Mouse (Mus musculus) liver, embryonic 12.5 days (tissue): Measurements from ENCODE around the gene Btbd9. TPM values are rescaled to one million over a fixed set of nuclear protein-coding genes. Genes with fewer than 3 reads are reported as not detected.

Experiments used
- ATAC-seq: fragments of 200-750 bp; cut with Nextera tagmentation; 2 replicates; pipeline ENCODE4 v1.8.0; 2017; ENCODE audit warnings: moderate number of reproducible peaks, mild to moderate bottlenecking, moderate library complexity
- H3K27ac ChIP-seq: fragments of 300-500 bp; sonication (generic); 2 replicates; pipeline ENCODE4 v1.5.1; 2016; ENCODE audit warnings: mild to moderate bottlenecking
- H3K27me3 ChIP-seq: fragments of 300-500 bp; sonication (generic); replicated peaks from 2 replicates; pipeline ENCODE4 v1.6.1; 2016; ENCODE audit warnings: mild to moderate bottlenecking, moderate library complexity
- H3K36me3 ChIP-seq: fragments of 300-500 bp; sonication (generic); 2 replicates; pipeline ENCODE4 v1.6.1; 2016; ENCODE audit warnings: mild to moderate bottlenecking, moderate library complexity
- H3K4me1 ChIP-seq: fragments of 300-500 bp; sonication (generic); 2 replicates; pipeline ENCODE4 v1.6.1; 2016
- H3K4me2 ChIP-seq: fragments of 300-500 bp; sonication (generic); 2 replicates; pipeline ENCODE4 v1.6.1; 2016; ENCODE audit warnings: mild to moderate bottlenecking, moderate library complexity
- H3K4me3 ChIP-seq: fragments of 300-500 bp; sonication (generic); 2 replicates; pipeline ENCODE4 v1.5.1; 2016; ENCODE audit warnings: mild to moderate bottlenecking, moderate library complexity
- H3K9ac ChIP-seq: fragments of 300-500 bp; sonication (generic); 2 replicates; pipeline ENCODE4 v1.6.1; 2016; ENCODE audit warnings: mild to moderate bottlenecking, moderate library complexity
- H3K9me3 ChIP-seq: fragments of 300-500 bp; sonication (generic); replicated peaks from 2 replicates; pipeline ENCODE4 v1.6.1; 2016; ENCODE audit warnings: mild to moderate bottlenecking, moderate library complexity
- WGBS: fragments of 180-500 bp; shearing (Covaris S2); methylation state at CpG from one replicate; pipeline ENCODE4 v1.1.7; 2016; ENCODE audit not compliant: insufficient replicate concordance; 5-methylcytosine and 5-hydroxymethylcytosine counted together
- polyA plus RNA-seq: library from polyadenylated mRNA; unstranded; fragments of >200 nt; fragmentation: Nextera tagmentation; extraction: Ambion mirVana; gene quantifications from 2 replicates; pipeline ENCODE4 v1.2.1, GENCODE M21; 2016

The Btbd9 gene
- polyA plus RNA-seq, 1 experiment from 2014 or later, result 21.6 TPM

GRCm38 (mm10) chr17:30430961-30431640 lies 145.2 kb downstream of the Btbd9 start:
- Histone ChIP-seq H3K4me3 (no peak overlapping the region), H3K27me3 (no peaks in the 10 kb centered on the region), H3K9me3 (no peaks in the 10 kb centered on the region), H3K36me3 (no peaks in the 10 kb centered on the region), H3K9ac (no peak overlapping the region), H3K27ac (no peak overlapping the region), H3K4me2 (no peak overlapping the region), H3K4me1 (peaks cover 6% of the 10 kb centered on the region)
- 76% methylated on average over 10 of the region's 10 CpGs for WGBS
- ATAC-seq, result no peak

GRCm38 (mm10) chr17:30428661-30429060 lies 147.6 kb downstream of the Btbd9 start:
- WGBS, result 81% methylated on average over 9 of the region's 9 CpGs
- H3K9me3 ChIP-seq, result no peaks in the 10 kb centered on the region
- peaks cover 3% of the 10 kb centered on the region; the same call in 1 of the 2 replicates for H3K4me1 ChIP-seq
- no peak overlapping the region for H3K4me2 ChIP-seq
- ATAC-seq, result no peak
- no peak overlapping the region for H3K9ac ChIP-seq
- no peaks in the 10 kb centered on the region for H3K27me3 ChIP-seq
- H3K4me3 ChIP-seq, result no peak overlapping the region
- H3K36me3 ChIP-seq, result no peaks in the 10 kb centered on the region
- no peak overlapping the region for H3K27ac ChIP-seq

DNA sequence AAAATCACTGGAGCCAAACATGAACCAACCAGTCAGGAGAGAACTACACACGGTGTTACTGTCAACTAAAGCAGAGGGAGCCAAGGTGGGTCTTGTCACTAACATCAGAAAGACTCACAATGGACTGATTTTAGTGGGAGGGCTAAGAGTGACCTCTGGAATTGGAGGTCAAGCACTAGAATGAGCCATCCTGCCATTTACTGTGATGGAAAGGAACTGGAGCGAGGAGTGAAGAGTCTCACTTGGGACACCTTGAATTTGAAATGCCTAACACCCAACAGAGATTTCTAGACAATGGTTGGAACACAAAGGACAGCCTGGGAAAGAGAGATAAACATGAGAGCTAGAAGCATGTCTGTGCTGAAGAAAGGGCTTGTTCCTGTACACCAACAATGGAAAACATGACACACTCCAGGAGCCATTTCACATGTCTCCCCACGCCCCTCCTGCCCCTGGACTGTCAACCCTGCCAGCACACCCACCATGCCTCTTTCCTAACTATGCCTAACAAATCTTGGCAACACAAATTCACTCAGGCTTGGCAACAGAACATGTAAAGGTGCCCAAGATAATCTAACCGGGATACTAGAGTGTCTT lies 152.9 kb downstream of the Btbd9 start:
- no peaks in the 10 kb centered on the region for H3K36me3 ChIP-seq
- no peaks in the 10 kb centered on the region for H3K9me3 ChIP-seq
- no peak overlapping the region for H3K27ac ChIP-seq
- 67% methylated on average over 4 of the region's 4 CpGs for WGBS
- no peak overlapping the region for H3K4me2 ChIP-seq
- no peak overlapping the region for H3K4me3 ChIP-seq
- no peaks in the 10 kb centered on the region for H3K27me3 ChIP-seq
- H3K4me1 ChIP-seq, result no peaks in the 10 kb centered on the region
- ATAC-seq, result no peak
- no peak overlapping the region for H3K9ac ChIP-seq

DNA sequence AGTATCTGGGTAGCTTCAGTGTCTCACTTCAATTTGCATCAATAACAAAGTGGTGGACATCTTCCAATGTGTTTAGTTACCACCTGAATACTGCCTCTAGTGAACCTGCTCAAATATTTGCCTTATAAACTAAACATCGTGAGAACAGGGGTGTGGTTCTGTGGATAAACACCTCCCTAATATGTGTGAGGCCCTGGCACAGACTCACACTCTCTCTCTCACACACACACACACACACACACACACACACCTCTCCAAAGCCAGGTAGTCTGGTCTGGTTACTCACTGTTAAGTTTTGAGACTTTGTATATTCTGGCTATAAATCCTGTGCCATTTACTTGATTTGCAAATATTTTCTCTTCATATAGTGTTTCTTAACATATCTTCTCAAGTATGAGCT lies 154.0 kb downstream of the Btbd9 start:
- no peaks in the 10 kb centered on the region for H3K4me1 ChIP-seq
- no peak overlapping the region for H3K27ac ChIP-seq
- no peak overlapping the region for H3K4me2 ChIP-seq
- no peak overlapping the region for H3K4me3 ChIP-seq
- H3K36me3 ChIP-seq, result no peaks in the 10 kb centered on the region
- H3K9me3 ChIP-seq, result no peaks in the 10 kb centered on the region
- no peak overlapping the region for H3K9ac ChIP-seq
- ATAC-seq, result no peak
- no peaks in the 10 kb centered on the region for H3K27me3 ChIP-seq
- 52% methylated on average over 1 of the region's 1 CpGs for WGBS

DNA sequence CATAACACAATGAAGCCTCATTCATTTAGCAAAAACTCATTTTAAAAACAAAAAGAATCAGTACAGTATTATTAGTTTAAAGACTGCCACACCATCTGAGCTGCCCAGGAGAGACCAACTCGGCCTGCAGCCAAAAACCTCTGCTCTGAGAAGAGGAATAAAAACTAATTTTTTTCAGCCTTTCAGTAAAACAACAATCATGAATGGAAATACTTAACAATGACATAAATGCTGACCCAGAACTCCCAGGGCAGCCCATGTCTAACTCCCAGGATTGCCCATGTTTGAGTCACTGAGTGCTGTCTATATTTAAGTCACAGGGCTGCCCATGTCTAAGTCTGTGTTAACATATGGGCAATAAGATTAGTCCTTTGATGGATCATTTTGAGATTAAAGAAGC lies 155.0 kb downstream of the Btbd9 start:
- no peaks in the 10 kb centered on the region for H3K4me1 ChIP-seq
- WGBS, result 77% methylated on average over 1 of the region's 1 CpGs
- H3K9me3 ChIP-seq, result no peaks in the 10 kb centered on the region
- no peak overlapping the region for H3K9ac ChIP-seq
- H3K27ac ChIP-seq, result no peak overlapping the region
- no peak overlapping the region for H3K4me2 ChIP-seq
- H3K4me3 ChIP-seq, result no peak overlapping the region
- ATAC-seq, result no peak
- no peaks in the 10 kb centered on the region for H3K27me3 ChIP-seq
- no peaks in the 10 kb centered on the region for H3K36me3 ChIP-seq

- Histone ChIP-seq H3K27me3 (no peaks in the 10 kb centered on the region), H3K9ac (no peak overlapping the region), H3K4me3 (no peak overlapping the region), H3K4me1 (no peaks in the 10 kb centered on the region), H3K36me3 (no peaks in the 10 kb centered on the region), H3K4me2 (no peak overlapping the region), H3K9me3 (no peaks in the 10 kb centered on the region), H3K27ac (no peak overlapping the region)
- no peak for ATAC-seq
- WGBS, result 72% methylated on average over 7 of the region's 7 CpGs
Observed at GRCm38 (mm10) chr17:30419494-30419893, 156.8 kb downstream of the Btbd9 start.

DNA sequence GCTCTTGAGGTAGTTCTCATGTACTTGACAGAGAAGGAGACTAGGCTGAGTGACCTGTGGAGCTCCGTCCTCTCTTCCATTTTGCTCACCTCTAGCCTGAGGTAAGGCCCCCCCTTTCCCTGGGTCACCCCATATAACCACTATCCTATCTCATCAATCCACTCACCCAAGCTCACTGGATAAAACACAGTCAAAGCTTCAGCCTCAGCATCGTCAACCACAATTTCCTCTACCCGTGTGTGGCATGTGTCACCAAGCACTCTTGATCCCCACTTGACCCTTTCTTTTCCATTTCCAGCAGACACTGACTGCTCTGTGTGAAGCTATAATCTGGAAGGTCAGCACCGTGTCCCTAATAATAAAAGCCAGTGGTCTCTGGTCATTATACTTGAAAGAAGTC lies 157.8 kb downstream of the Btbd9 start:
- Histone ChIP-seq H3K4me2 (no peak overlapping the region), H3K27me3 (no peaks in the 10 kb centered on the region), H3K9ac (no peak overlapping the region), H3K4me3 (no peak overlapping the region), H3K36me3 (no peaks in the 10 kb centered on the region), H3K27ac (no peak overlapping the region), H3K4me1 (no peaks in the 10 kb centered on the region), H3K9me3 (no peaks in the 10 kb centered on the region)
- no peak for ATAC-seq
- 33% methylated on average over 4 of the region's 4 CpGs for WGBS

DNA sequence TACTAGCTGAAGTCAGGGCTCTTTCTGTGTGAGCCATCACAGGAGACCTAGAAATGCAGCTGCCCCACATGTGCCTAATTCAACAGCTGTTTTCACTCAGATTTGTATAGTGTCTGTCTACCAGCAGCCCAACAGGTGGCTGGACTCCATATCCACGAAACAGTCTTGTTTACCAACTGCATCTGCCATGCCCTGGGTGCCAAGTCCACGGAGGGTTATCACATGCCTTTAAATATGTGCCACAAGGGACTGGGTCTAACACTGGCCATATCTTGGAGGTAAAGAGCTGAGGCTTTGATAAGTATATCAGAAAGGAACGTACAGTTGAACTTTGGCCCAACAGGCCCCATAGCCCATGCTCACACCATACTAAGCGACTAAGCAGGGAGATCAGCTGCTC lies 159.2 kb downstream of the Btbd9 start:
- WGBS, result 60% methylated on average over 4 of the region's 4 CpGs
- ATAC-seq, result no peak
- Histone ChIP-seq H3K9ac (no peak overlapping the region), H3K4me2 (no peak overlapping the region), H3K9me3 (no peaks in the 10 kb centered on the region), H3K4me3 (no peak overlapping the region), H3K27ac (no peak overlapping the region), H3K36me3 (no peaks in the 10 kb centered on the region), H3K27me3 (no peaks in the 10 kb centered on the region), H3K4me1 (no peaks in the 10 kb centered on the region)

- Histone ChIP-seq H3K9ac (no peak overlapping the region), H3K4me3 (no peak overlapping the region), H3K9me3 (no peaks in the 10 kb centered on the region), H3K4me2 (no peak overlapping the region), H3K27me3 (0 out of 2 replicates have a peak, but pooled peaks cover 3% of the 10 kb centered on the region), H3K27ac (no peak overlapping the region), H3K36me3 (no peaks in the 10 kb centered on the region), H3K4me1 (no peaks in the 10 kb centered on the region)
- ATAC-seq, result no peak
- WGBS, result 61% methylated on average over 3 of the region's 3 CpGs
Observed at GRCm38 (mm10) chr17:30415693-30416092, 160.6 kb downstream of the Btbd9 start.

DNA sequence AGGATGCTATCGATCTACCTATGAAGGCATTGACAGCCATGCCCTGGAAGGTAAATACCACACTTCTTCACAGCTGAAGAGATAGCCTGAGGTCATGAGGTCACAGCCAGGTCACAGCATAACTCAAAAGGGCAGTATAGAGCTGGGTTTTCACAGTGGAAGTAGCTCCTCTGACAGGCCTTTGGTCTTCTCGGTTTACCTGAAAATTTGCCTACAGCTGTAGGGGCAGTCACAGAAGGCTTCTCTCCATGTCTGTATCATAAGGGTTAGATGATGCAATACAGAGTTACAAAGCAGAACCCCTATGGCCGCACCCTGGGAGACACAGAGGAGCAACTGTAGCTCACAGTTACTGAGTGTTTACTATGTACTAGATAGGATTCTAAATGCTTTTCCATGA lies 163.3 kb downstream of the Btbd9 start:
- Histone ChIP-seq H3K9me3 (no peaks in the 10 kb centered on the region), H3K4me1 (no peaks in the 10 kb centered on the region), H3K27me3 (0 out of 2 replicates have a peak, but pooled peaks cover 3% of the 10 kb centered on the region), H3K9ac (no peak overlapping the region), H3K4me3 (no peak overlapping the region), H3K4me2 (no peak overlapping the region), H3K36me3 (no peaks in the 10 kb centered on the region), H3K27ac (no peak overlapping the region)
- ATAC-seq, result no peak
- 58% methylated on average over 3 of the region's 3 CpGs for WGBS

DNA sequence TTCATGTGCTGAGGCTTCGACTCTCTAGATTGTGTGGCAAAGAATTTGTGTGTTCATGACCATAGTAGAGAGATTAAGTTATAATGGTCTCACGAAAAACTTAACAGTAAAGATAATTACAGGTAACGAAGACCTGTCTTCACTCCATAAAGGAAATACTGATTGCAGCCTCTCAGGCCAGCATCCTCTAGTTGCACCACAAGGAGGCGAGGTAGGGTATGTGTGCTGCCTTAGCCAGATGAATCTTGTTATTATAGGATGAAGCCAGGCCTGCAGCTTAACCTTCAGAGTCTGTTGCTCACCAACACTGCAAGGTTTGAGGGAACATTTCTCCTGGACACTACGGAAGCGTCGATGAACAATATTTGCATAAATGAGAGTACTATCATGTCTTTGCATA lies 170.3 kb downstream of the Btbd9 start:
- Histone ChIP-seq H3K9me3 (0 out of 2 replicates have a peak, but pooled peaks cover 3% of the 10 kb centered on the region), H3K4me2 (no peak overlapping the region), H3K27ac (no peak overlapping the region), H3K27me3 (no peaks in the 10 kb centered on the region), H3K9ac (no peak overlapping the region), H3K4me3 (no peak overlapping the region), H3K4me1 (no peaks in the 10 kb centered on the region), H3K36me3 (no peaks in the 10 kb centered on the region)
- no peak for ATAC-seq
- 78% methylated on average over 7 of the region's 7 CpGs for WGBS

- H3K4me3 ChIP-seq, result no peak overlapping the region
- H3K27me3 ChIP-seq, result no peaks in the 10 kb centered on the region
- no peak for ATAC-seq
- WGBS, result 71% methylated on average over 3 of the region's 3 CpGs
- H3K4me1 ChIP-seq, result no peaks in the 10 kb centered on the region
- H3K9me3 ChIP-seq, result 0 out of 2 replicates have a peak, but pooled peaks cover 3% of the 10 kb centered on the region
- H3K9ac ChIP-seq, result no peak overlapping the region
- no peaks in the 10 kb centered on the region for H3K36me3 ChIP-seq
- no peak overlapping the region for H3K27ac ChIP-seq
- no peak overlapping the region for H3K4me2 ChIP-seq
Observed at GRCm38 (mm10) chr17:30402871-30403270, 173.4 kb downstream of the Btbd9 start.

DNA sequence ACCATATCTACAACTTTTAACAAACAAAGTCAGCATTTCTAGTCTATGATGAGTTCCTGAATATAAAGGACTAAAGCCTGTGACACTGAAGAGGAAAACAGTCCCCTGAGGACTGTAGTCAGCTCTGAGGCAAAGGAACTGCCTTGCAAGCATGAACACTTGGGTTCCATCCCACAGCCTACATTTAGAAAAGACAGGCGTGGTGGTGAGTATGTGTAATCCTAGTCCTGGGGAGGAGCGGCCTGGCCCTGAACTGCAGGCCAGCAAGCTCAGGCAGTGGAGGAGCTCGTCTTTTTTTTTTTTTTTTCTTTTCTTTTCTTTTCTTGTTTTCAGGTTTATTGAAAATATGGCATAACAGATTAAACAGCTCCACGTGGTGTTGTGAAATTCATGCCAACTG lies 181.0 kb downstream of the Btbd9 start:
- H3K27me3 ChIP-seq, result no peaks in the 10 kb centered on the region
- 65% methylated on average over 4 of the region's 4 CpGs for WGBS
- no peaks in the 10 kb centered on the region for H3K36me3 ChIP-seq

More for the DNA sequence above, 181.0 kb downstream of the Btbd9 start:
- H3K4me3 ChIP-seq, result no peak overlapping the region
- H3K27ac ChIP-seq, result no peak overlapping the region
- no peak overlapping the region for H3K4me2 ChIP-seq
- H3K4me1 ChIP-seq, result no peaks in the 10 kb centered on the region
- H3K9ac ChIP-seq, result no peak overlapping the region
- no peak for ATAC-seq
- no peaks in the 10 kb centered on the region for H3K9me3 ChIP-seq
